Mouse (Mus musculus) kidney, postnatal 10 days (tissue): ENCODE data around the gene Olfr569.

Experiments used
- DNase-seq: peaks from one replicate; pipeline ENCODE4 v3.0.0; 2021; ENCODE audit warnings: mixed read lengths

Olfr569 gene

DNA sequence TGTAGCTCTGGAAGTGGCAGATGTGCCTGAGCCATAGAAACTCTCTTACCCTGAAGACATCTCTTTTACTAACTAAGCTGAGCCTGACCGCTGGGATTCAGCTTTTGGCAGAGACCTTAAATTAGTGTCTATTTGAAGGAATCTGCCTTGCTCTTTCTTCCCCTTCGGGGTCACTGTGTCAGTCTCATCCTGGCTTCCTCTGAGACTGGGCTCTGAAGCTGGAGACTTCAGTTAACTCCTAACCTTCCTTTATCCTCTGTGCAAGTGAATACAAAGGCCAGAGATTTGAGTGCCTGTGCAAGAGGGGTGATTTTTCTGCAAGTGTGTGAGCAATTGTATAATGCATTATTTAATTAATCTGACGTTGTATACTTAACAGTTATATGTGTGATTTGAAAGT lies at the start of gene Olfr569:
Gene Olfr569 (minus strand): TSS at position 101 of the 400 bp plus-strand sequence.
- no peak for DNase-seq

DNA sequence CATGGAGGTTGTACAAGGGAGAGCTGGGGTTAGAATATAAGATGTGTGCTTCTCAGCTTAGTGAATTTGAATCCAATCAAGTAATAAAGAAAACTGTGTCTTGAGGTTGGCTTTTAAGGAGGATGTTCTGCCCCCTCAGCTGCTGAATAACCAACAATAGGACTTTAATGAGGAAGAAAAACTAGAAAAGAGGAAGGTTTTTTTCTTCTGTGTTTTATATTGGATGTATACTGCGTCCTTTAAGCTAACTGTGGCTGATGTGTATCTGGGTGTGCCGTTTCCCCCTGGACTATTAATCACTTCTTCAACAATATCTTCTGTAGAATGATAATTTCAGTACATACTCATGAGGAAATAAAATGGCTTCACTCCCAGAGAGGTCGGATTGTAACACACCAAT lies 36.4 kb upstream of the Olfr569 start:
- DNase-seq, result no peak

DNA sequence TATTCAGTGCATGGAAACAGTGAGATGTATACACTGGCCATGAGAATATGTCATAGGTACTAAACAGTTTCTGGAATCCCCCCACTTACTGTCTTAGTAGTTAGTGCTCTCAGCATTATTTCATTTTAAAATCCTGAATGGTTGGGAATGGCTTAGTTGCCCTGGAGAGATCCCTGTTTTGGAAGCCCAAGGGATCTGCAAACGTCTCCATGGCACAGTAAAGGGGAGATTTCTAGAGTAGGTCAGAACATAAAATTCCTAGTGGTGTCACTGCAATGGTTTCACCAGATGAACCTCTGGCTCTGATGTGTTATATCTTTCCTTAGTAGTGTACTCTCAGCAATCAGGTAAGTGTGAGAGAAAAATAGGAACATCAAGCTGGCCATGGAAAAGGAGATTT lies 33.4 kb upstream of the Olfr569 start, which contains the start of gene Olfr572:
Gene Olfr572 (plus strand): TSS at position 301 of the 400 bp plus-strand sequence.
- no peak for DNase-seq

DNA sequence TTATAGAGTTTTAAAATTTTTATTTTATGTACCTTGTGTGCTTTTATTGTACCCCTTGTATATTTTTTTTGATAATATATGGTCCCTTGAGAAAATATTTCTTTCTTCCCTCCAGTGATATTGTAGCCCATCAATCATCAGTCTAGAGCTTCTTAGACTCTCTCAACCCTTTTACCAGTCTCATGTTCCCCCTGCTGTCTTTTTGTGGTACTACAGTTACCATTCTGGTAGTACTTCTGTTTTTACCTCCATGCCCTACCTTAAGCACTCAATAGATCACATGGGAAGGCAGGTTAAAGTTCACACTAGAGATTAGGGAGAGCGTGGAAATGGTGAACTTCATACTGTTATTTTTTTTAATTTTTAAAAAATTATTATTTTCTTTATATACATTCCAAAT lies 28.9 kb upstream of the Olfr569 start:
- DNase-seq, result peak; percentile 7

DNA sequence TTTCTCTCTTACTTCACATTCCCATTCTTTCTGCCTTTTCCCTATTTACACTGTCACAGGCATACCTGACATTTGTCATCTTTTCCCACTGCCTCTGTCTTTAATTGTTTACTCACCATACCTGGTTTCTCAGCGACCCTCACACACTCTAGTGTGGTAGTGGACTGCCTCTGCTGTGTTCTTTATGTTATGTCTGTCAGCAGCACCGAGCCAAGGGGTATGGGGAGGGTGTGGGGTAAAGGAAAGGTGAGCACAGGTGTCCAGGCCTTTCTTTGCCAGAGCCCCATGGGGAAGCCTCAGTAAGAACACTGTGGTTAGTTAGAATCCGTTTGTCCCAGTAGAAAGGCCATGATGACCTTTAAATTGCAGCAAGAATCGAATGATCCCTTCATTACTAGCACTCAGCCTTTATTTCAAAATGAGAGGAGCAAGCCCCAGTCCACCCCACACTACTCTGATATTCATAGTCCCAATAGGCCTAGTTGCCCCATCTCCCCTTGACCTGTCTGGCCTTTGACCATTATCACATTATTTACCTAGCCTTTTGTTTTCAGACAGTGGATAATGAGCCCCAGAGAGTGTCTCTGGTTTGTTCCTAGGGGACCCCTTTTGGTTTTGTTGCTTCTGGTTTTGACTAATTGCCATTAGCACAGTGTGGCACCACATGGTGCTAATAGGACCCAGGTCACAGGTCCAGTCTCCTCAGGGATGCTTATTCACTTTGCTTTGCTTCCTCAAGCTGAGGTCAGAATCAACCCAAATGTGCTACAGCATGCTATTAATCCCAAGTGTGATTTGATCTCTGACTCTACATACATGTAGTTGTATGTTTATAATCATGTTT lies 26.6 kb upstream of the Olfr569 start, which contains the start of gene Olfr571:
Gene Olfr571 (minus strand): TSS at position 505 of the 844 bp plus-strand sequence.
- DNase-seq, result no peak

- no peak for DNase-seq
Measured at GRCm38 (mm10) chr7:102916405-102916804, 25.7 kb upstream of the Olfr569 start.

GRCm38 (mm10) chr7:102915261-102915660 lies 24.6 kb upstream of the Olfr569 start:
- no peak for DNase-seq

DNA sequence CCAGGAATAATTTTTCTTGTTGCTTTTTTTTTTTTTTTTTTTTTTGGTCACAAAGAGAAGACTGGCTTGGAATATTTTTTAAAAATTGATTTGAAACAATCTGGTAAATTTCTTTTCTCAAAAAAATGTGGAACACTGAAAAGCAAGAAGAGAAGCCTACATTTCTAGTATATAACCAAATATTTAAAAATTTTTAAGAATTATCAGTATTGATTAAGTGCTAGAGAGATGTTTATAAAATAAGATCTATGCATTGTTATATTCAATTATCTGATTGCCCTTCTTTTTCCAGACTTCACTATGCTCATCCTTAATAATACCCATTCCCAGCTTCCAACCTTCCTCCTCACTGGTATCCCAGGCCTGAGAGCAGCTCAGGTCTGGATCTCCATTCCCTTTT lies 13.9 kb downstream of the Olfr569 start, which contains the start of gene Olfr568:
Gene Olfr568 (plus strand): TSS at position 301 of the 400 bp plus-strand sequence.
- DNase-seq, result no peak

DNA sequence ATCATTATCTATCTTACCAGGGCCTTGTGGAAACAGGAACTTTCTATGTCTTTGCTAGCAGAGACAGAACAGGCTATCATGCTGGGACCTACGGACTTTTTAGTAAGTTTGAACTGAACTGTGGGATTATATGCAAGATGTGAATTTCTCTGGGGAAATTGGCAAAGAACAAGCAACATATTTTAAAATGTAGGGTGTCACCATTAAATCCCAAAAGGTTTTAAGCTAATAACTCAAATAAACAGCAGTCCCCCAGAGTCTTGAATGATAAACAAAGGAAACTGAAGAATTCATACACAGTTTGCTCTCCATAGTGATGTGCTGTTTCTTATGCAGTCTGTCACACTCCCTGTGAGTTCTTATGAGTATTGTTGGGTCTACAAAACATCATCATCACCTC lies 32.0 kb downstream of the Olfr569 start, which contains the start of gene Olfr566:
Gene Olfr566 (minus strand): TSS at position 101 of the 400 bp plus-strand sequence.
- no peak for DNase-seq

GRCm38 (mm10) chr7:102855807-102856206 lies 34.9 kb downstream of the Olfr569 start:
- no peak for DNase-seq
